Mouse (Mus musculus) bone marrow macrophage, adult 2 months (primary cell): ENCODE data around the gene Fam193a. TPM values are rescaled to one million over a fixed set of nuclear protein-coding genes. Genes with fewer than 3 reads are reported as not detected.

Experiments
- H3K27ac ChIP-seq: 2 replicates; pipeline ENCODE4 v1.5.1; 2012; ENCODE audit warnings: low read depth, low read length; ENCODE audit not compliant: insufficient read depth
- H3K4me1 ChIP-seq: 2 replicates; pipeline ENCODE4 v1.6.1; 2012; ENCODE audit warnings: low read length; ENCODE audit not compliant: control insufficient read depth, insufficient read depth
- H3K4me3 ChIP-seq: 2 replicates; pipeline ENCODE4 v1.5.1; 2012; ENCODE audit warnings: mild to moderate bottlenecking, low read length, moderate library complexity; ENCODE audit not compliant: insufficient read depth
- CTCF ChIP-seq: IDR thresholded peaks from 2 replicates; pipeline ENCODE4 v1.5.1; 2012; ENCODE audit warnings: low read depth, mild to moderate bottlenecking, low read length, moderate library complexity
- POLR2A ChIP-seq: IDR thresholded peaks from 2 replicates; pipeline ENCODE4 v1.6.1; 2012; ENCODE audit warnings: mild to moderate bottlenecking, low read depth, low read length, borderline replicate concordance
- polyA plus RNA-seq: library from polyadenylated mRNA; stranded (reverse); fragments of >200 nt; gene quantifications from 2 replicates; pipeline ENCODE4 v1.2.4, GENCODE M21; 2012; ENCODE audit not compliant: missing spikeins, insufficient read depth, insufficient read length

Gene Fam193a
- polyA plus RNA-seq, 1 experiment, result 21.9 TPM

DNA sequence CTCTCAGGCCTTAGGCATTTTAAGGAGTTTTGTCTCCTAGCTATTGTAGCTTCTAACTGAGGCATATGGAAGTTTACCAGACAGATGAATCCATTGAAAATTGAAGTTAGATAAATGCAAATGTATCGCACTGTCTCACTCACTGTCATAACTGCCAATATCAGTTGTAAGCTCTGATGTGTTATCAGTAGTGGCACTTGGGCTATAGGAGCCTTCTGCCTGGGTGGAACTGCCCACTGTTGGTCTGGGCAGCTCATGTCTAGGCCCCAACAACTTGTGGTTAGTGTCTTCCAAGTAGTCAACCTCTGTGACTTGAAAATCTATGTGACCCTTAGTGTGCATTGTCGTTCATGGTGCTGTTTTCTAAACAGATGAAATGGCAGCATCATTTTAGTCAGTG lies 72.1 kb downstream of the Fam193a start:
- Histone ChIP-seq H3K4me1 (no peaks in the 10 kb centered on the region), H3K4me3 (no peak overlapping the region), H3K27ac (no peak overlapping the region)
- no peak for TF ChIP-seq POLR2A
- no peak for TF ChIP-seq CTCF

DNA sequence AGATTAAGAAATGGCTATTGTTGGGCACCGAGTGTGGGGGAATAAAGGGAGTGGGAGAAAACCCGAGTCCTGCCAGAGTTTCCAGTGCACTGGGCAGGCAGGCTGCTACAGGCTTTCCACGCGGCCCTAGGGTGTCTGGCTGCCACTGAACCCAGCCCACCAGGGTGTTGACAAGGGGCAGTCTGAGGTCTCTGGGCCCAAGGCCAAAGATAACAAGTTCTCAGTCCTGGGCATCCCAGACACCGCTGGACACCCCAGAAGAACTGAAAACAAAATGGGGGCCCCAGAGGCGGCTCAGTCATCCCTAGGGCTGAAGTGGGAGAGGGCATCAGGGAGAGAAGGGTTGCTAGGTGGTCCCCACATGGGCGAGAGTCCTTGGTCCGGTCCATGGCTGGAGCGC lies 76.5 kb downstream of the Fam193a start:
- H3K27ac ChIP-seq, result no peak overlapping the region
- no peak for TF ChIP-seq CTCF
- no peak for TF ChIP-seq POLR2A
- H3K4me3 ChIP-seq, result no peak overlapping the region
- no peaks in the 10 kb centered on the region for H3K4me1 ChIP-seq

GRCm38 (mm10) chr5:34458994-34459393 lies 89.3 kb downstream of the Fam193a start:
- Histone ChIP-seq H3K27ac (no peak overlapping the region), H3K4me1 (no peaks in the 10 kb centered on the region), H3K4me3 (no peak overlapping the region)
- TF ChIP-seq CTCF, result no peak
- TF ChIP-seq POLR2A, result no peak

GRCm38 (mm10) chr5:34461294-34461693 lies 91.6 kb downstream of the Fam193a start:
- Histone ChIP-seq H3K4me3 (no peak overlapping the region), H3K4me1 (no peaks in the 10 kb centered on the region), H3K27ac (no peak overlapping the region)
- TF ChIP-seq POLR2A, result no peak
- TF ChIP-seq CTCF, result no peak

GRCm38 (mm10) chr5:34461841-34462240 lies 92.1 kb downstream of the Fam193a start:
- Histone ChIP-seq H3K4me3 (no peak overlapping the region), H3K27ac (no peak overlapping the region), H3K4me1 (no peaks in the 10 kb centered on the region)
- TF ChIP-seq CTCF, result no peak
- no peak for TF ChIP-seq POLR2A

- no peaks in the 10 kb centered on the region for H3K4me1 ChIP-seq
- no peak overlapping the region for H3K27ac ChIP-seq
- no peak for TF ChIP-seq CTCF
- TF ChIP-seq POLR2A, result no peak
- no peak overlapping the region for H3K4me3 ChIP-seq
Observed at GRCm38 (mm10) chr5:34466079-34466478, 96.3 kb downstream of the Fam193a start.

GRCm38 (mm10) chr5:34466648-34467047 lies 96.9 kb downstream of the Fam193a start:
- Histone ChIP-seq H3K4me1 (no peaks in the 10 kb centered on the region), H3K4me3 (no peak overlapping the region), H3K27ac (no peak overlapping the region)
- TF ChIP-seq CTCF (no peak), POLR2A (no peak)

- H3K4me1 ChIP-seq, result no peaks in the 10 kb centered on the region
- no peak overlapping the region for H3K4me3 ChIP-seq
- no peak overlapping the region for H3K27ac ChIP-seq
- no peak for TF ChIP-seq POLR2A
- no peak for TF ChIP-seq CTCF
Observed at GRCm38 (mm10) chr5:34468039-34468775, 98.5 kb downstream of the Fam193a start.

DNA sequence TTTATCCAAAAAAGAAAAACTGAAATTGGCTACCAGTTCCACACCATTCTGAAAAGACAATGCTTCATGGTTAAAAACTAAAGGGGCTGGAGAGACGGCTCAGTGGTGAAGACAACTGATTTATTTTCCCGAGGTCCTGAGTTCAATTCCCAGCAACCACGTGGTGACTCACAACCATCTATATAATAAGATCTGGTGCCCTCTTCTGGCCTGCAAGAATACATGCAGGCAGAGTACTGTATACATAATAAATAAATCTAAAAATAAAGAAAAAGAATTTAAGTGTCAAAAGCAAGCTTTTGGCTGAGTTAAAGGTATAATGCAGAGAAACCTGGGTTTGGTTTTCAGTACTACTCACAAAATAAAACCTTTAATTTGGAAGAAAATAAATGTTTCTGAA lies 111.2 kb downstream of the Fam193a start:
- Histone ChIP-seq H3K4me3 (no peak overlapping the region), H3K4me1 (no peaks in the 10 kb centered on the region), H3K27ac (no peak overlapping the region)
- TF ChIP-seq CTCF (no peak), POLR2A (no peak)

DNA sequence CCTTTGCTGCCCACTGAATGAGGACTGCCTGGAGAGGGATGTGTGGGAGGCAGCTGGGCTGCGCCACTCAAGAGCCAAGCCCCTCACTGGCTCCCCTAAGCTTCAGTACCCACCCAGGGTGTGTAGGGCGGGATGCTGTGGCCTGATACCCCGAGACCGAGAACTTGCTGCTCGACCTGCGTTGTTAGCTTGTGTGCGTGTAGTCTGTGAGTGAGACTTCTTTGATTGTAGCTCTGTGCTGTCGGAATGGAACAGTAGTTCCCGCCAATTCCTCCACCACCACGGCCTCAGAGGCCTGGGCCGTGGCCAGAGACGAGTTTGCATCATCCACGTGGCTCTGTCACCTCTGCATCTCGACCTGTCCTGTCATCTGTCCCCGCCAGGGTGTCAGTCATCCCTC lies 116.0 kb downstream of the Fam193a start:
- Histone ChIP-seq H3K4me1 (peaks cover 19% of the 10 kb centered on the region), H3K27ac (no peak overlapping the region), H3K4me3 (no peak overlapping the region)
- TF ChIP-seq POLR2A (no peak), CTCF (no peak)
